Mouse (Mus musculus): ENCODE data around the gene Cntf. TPM values are rescaled to one million over a fixed set of nuclear protein-coding genes. Genes with fewer than 3 reads are reported as not detected.

The Cntf gene
- total RNA-seq (2015) (5.2 and 5.9 TPM in 2 replicates), total RNA-seq (2017) (1.1 and 3.0 TPM in 2 replicates)

- ATAC-seq (replicated peaks; ENCODE audit: poor library complexity): no peak
These were observed at the start of gene Cntf for GRCm38 (mm10) chr19:12765308-12765707. Gene Cntf, minus strand, starts transcription at chr19:12765632.

GRCm38 (mm10) chr19:12813883-12814282 lies 48.5 kb upstream of the Cntf start:
- ATAC-seq (replicated peaks; ENCODE audit: poor library complexity): no peak

- peak; percentile 76 for ATAC-seq (replicated peaks; ENCODE audit: poor library complexity)
These were observed 47.4 kb upstream of the Cntf start for GRCm38 (mm10) chr19:12812644-12813364.

- 0 out of 2 replicates have a peak, but pooled peaks have one; percentile 14 for ATAC-seq (replicated peaks; ENCODE audit: poor library complexity)
These were observed 40.8 kb upstream of the Cntf start for GRCm38 (mm10) chr19:12806214-12806613.

DNA sequence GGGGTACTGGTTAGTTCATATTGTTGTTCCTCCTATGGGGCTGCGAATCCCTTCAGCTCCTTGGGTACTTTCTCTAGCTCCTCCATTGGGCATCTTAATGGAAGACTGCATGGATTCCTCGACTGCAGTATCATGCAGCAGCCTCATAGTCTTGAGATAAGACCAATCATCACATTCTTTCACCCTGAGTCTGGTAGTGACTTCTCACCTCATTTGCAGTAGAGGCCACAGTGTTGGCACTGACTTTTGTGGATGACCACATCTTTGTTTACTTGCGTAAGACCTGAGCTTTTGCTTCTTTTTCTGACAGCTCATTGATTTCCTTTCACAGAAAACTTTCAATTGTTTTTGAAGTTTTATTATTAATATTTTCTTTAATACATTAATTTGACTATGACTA lies 40.3 kb upstream of the Cntf start:
- ATAC-seq (replicated peaks; ENCODE audit: poor library complexity): peak; percentile 59

DNA sequence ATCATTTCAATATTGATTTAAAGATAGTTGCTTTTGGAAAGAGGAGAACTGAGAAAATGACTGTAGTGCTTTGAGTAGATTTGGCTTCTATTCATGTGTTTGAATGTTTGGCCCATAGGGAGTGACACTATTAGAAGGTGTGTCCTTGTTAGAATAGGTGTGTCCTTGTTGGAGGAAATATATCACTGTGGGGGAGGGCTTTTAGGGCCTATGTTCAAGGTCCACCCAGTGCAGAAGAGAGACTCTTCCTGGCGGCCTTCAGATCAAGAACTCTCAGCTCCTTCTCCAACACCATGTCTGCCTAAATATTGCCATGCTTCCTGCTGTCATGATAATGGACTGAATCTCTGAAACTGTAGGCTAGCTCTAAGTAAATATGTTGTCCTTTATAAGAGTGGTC lies 38.8 kb upstream of the Cntf start:
- ATAC-seq (replicated peaks; ENCODE audit: poor library complexity): no peak

- no peak for ATAC-seq (replicated peaks; ENCODE audit: poor library complexity)
These were observed 37.4 kb upstream of the Cntf start for GRCm38 (mm10) chr19:12802830-12803229.

GRCm38 (mm10) chr19:12801046-12801445 lies 35.6 kb upstream of the Cntf start:
- ATAC-seq (replicated peaks; ENCODE audit: poor library complexity): peak; percentile 27

- ATAC-seq (replicated peaks; ENCODE audit: poor library complexity): no peak
These were observed 35.2 kb upstream of the Cntf start for GRCm38 (mm10) chr19:12800621-12801020.

DNA sequence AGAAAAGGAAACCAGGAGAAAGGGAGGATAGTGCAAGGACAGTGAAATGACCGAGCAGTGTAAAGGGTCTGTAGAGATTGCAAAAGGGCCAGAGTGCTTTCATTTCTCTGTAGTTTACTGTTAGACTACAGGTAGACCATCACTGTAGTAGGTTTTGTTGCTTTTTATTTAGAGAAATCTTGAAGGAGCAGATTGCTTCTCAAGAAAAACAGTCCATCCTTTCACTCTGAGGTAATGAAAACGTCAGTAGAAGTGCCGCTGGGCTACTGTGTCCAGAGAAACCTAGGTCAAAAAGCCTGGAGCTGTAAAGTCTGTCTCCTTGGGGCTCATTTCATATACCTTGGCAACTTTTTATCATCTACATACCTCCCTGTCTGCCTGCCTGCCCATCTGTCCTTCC lies 33.6 kb upstream of the Cntf start:
- no peak for ATAC-seq (replicated peaks; ENCODE audit: poor library complexity)

DNA sequence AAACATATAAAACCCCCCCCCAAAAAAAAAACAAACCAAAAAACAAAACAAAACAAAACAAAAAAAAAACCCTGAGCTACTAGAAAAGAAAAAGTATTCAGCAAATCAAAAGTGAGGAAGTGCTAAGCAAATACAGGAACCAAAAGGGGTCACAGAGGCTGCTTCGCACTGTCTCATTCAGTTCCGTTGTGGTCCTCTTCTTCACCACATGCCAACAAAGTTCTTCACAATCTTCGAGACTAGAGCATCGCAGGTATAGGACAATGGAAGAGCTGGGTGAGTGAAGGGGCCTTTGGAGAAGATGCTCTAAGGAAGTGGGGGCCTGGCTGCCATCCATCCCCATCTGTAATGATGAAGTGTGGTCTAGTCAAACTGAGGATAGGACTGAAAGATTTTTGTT lies 33.0 kb upstream of the Cntf start:
- no peak for ATAC-seq (replicated peaks; ENCODE audit: poor library complexity)

GRCm38 (mm10) chr19:12797071-12797470 lies 31.6 kb upstream of the Cntf start:
- ATAC-seq (replicated peaks; ENCODE audit: poor library complexity): no peak

- peak; percentile 35 for ATAC-seq (replicated peaks; ENCODE audit: poor library complexity)
These were observed 31.0 kb upstream of the Cntf start for GRCm38 (mm10) chr19:12796328-12796931.

- peak; percentile 67 for ATAC-seq (replicated peaks; ENCODE audit: poor library complexity)
These were observed 30.3 kb upstream of the Cntf start, which contains the start of the genes Zfp91 and Lpxn for GRCm38 (mm10) chr19:12795511-12796327. Gene Zfp91, minus strand, starts transcription at chr19:12796126. Gene Lpxn, plus strand, starts transcription at chr19:12796193.

DNA sequence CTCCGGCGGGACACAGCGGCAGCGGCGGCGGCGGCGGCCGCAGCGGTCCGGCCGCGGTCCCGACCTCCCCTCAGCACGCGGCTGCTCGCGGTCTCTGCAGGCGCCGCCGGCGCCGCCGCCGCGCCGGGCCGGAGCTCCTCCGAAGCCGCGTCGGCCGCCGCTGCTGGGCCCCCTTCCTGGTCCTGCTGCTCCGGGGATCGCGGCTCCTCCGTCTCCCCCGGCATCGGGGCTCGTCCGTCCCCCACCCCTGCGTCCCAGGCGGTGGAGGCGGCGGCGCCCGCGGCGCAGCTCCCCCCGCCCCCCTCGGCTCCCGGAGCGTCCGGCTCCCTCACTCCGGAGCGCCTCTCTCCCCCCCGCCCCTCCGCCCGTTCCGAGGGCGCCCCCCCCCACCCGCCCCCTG lies 29.7 kb upstream of the Cntf start:
- no peak for ATAC-seq (replicated peaks; ENCODE audit: poor library complexity)

GRCm38 (mm10) chr19:12794056-12795044 lies 28.9 kb upstream of the Cntf start:
- ATAC-seq (replicated peaks; ENCODE audit: poor library complexity): peak; percentile 49

DNA sequence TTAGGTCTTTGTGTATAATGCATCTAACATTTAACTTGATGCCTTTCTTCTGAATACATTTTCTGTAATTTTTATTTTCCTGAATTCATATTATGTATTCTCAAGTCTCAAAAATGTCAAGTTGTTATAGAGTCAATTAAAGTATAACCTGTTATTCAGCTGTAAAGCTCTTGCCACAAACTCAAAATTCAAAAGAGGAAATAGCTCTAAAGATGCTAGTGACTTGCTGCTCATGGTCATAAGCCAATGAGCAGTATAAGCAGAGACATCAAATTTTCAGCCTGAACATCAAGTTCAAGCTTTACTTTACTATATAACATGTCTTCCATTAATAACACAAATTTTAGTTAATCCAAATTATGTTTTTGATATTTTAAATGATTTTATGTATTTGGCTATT lies 26.9 kb upstream of the Cntf start:
- no peak for ATAC-seq (replicated peaks; ENCODE audit: poor library complexity)

DNA sequence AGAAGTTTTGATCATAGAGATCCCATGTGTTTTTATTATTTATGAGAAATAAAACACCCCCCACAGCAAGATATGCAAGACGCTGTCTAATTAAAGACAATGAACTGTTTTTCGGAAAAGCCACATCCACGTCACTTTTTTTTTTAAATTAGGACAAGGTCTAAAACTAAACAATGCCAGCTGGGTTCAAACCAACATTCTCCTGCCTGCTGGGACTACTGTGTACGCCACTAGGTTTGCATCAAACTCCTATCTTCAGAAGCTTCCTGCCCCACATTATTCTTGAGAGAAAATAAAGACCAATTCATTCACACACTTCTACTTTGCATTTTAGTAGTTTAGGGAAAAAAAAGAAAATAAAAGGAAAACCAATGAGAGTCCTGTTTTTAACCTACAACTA lies 22.3 kb upstream of the Cntf start:
- no peak for ATAC-seq (replicated peaks; ENCODE audit: poor library complexity)

- ATAC-seq (replicated peaks; ENCODE audit: poor library complexity): no peak
These were observed 21.5 kb upstream of the Cntf start for GRCm38 (mm10) chr19:12786803-12787395.

DNA sequence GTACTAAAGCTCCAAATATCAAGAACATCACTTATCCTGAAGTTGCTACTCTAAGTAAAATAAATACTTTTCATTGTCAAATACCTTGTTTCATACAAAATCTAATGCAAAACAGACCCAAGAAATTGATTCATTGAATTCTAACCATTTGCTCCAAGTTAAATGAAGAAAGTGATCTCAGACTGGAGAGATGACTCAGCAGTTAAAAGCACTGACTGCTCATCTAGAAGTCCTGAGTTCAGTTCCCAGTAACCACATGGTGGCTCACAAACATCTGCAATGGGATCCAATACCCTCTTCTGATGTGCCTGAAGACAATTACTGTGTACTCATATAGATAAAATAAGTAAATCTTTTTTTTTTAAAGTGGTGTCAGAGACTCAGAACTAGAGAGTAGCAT lies 15.0 kb upstream of the Cntf start:
- no peak for ATAC-seq (replicated peaks; ENCODE audit: poor library complexity)
